Comparison of ENCODE assay signal across 10 mouse cellular contexts in genomic region chr15:93062213-93063131, GRCm38 (mm10).
DNase-seq lines count a peak whose midpoint lies in the region; ATAC-seq and TF ChIP-seq lines count a peak whose summit lies in the region.
"Had no signal": no experiment of that assay in that cellular context is flagged by ENCODE, and none has a peak within 500 bp of the region (broad histone marks: within the 10 kb centered on the region; RNA-seq: fewer than 3 reads in every experiment).

No protein-coding gene starts in this region.

- H3K4me1 ChIP-seq in kidney, adult 2 months (ENCODE audit: control insufficient read depth, insufficient read depth, low read length), result no peaks in the 10 kb centered on the region
- peaks cover 7% of the 10 kb centered on the region; the same call in 1 of the 2 replicates for H3K4me1 ChIP-seq in limb, embryonic 13.5 days
- no peaks in the 10 kb centered on the region for H3K4me1 ChIP-seq in liver, embryonic 11.5 days (replicated peaks; ENCODE audit: control insufficient read depth, insufficient read depth, low read length)
- H3K4me1 ChIP-seq: embryonic facial prominence, embryonic 12.5 days had no signal

- 31% methylated on average over 10 of the region's 10 CpGs for WGBS in kidney, adult 2 months
- WGBS in limb, embryonic 13.5 days, result 36% methylated on average over 10 of the region's 10 CpGs
- 81% methylated on average over 10 of the region's 10 CpGs for WGBS in liver, embryonic 11.5 days

- no peak for ATAC-seq in limb, embryonic 13.5 days (ENCODE audit: low FRiP score, low read depth)
- ATAC-seq in liver, embryonic 11.5 days (replicated peaks; ENCODE audit: low FRiP score), result no peak

- H3K27ac ChIP-seq in kidney, adult 2 months (ENCODE audit: insufficient read depth, low read depth, low read length), result no peak overlapping the region
- H3K27ac ChIP-seq in limb, embryonic 13.5 days, result peak overlapping the region; percentile 3; the same call in 1 of the 2 replicates
- H3K27ac ChIP-seq in liver, embryonic 11.5 days (ENCODE audit: low read depth, low read length), result no peak overlapping the region
- H3K27ac ChIP-seq: embryonic facial prominence, embryonic 12.5 days had no signal

- no peak overlapping the region for H3K4me3 ChIP-seq in kidney, adult 2 months (ENCODE audit: insufficient read depth, low read depth, low read length)
- no peak overlapping the region for H3K4me3 ChIP-seq in limb, embryonic 13.5 days
- H3K4me3 ChIP-seq in liver, embryonic 11.5 days (ENCODE audit: low read depth, low read length), result no peak overlapping the region
- H3K4me3 ChIP-seq: embryonic facial prominence, embryonic 12.5 days had no signal

- peak; percentile 10 for DNase-seq in adrenal gland, postnatal 10 days
- DNase-seq in adrenal gland, postnatal 4 days (ENCODE audit: low spot score in 2 of 2), result no peak
- DNase-seq in kidney, adult 2 months, result peak; percentile 15
- DNase-seq in kidney, adult 8-10 months, result no peak
- DNase-seq in embryo, embryonic 10.5 days (ENCODE audit: low spot score), result peak; percentile 44
- no peak for DNase-seq in thymus, adult 18-20 months
- no peak for DNase-seq in liver, embryonic 11.5 days (ENCODE audit: low spot score)
- DNase-seq: heart, postnatal 4 days had no signal

- no peak overlapping the region for H3K4me2 ChIP-seq in limb, embryonic 13.5 days (replicated peaks)
- H3K4me2 ChIP-seq in liver, embryonic 11.5 days, result no peak overlapping the region
- H3K4me2 ChIP-seq: embryonic facial prominence, embryonic 12.5 days had no signal

- H3K27me3 ChIP-seq in kidney, adult 2 months (replicated peaks; ENCODE audit: control insufficient read depth, insufficient read depth, low read length), result no peaks in the 10 kb centered on the region
- H3K27me3 ChIP-seq in limb, embryonic 13.5 days, result no peaks in the 10 kb centered on the region
- no peaks in the 10 kb centered on the region for H3K27me3 ChIP-seq in liver, embryonic 11.5 days (replicated peaks; ENCODE audit: control insufficient read depth, insufficient read depth, low read length)
- H3K27me3 ChIP-seq: embryonic facial prominence, embryonic 12.5 days had no signal

- no peaks in the 10 kb centered on the region for H3K9me3 ChIP-seq in limb, embryonic 13.5 days
- H3K9me3 ChIP-seq in liver, embryonic 11.5 days (ENCODE audit: control insufficient read depth, low read length), result no peaks in the 10 kb centered on the region
- H3K9me3 ChIP-seq: embryonic facial prominence, embryonic 12.5 days had no signal

- no peaks in the 10 kb centered on the region for H3K36me3 ChIP-seq in kidney, adult 2 months (ENCODE audit: control insufficient read depth, insufficient read depth, low read length)
- no peaks in the 10 kb centered on the region for H3K36me3 ChIP-seq in limb, embryonic 13.5 days
- H3K36me3 ChIP-seq in liver, embryonic 11.5 days (ENCODE audit: control insufficient read depth, insufficient read depth, low read length), result no peaks in the 10 kb centered on the region
- H3K36me3 ChIP-seq: embryonic facial prominence, embryonic 12.5 days had no signal

- no peak overlapping the region for H3K9ac ChIP-seq in limb, embryonic 13.5 days
- no peak overlapping the region for H3K9ac ChIP-seq in liver, embryonic 11.5 days (ENCODE audit: low read depth, low read length)
- H3K9ac ChIP-seq: embryonic facial prominence, embryonic 12.5 days had no signal

- TF ChIP-seq POLR2A in kidney, adult 2 months (IDR thresholded peaks at IDR 0.05; ENCODE audit: low read depth, low read length), result no peak

- TF ChIP-seq CTCF in kidney, adult 2 months (conservative IDR thresholded peaks at IDR 0.05; ENCODE audit: insufficient read depth, insufficient read length, low read depth, low read length), result no peak

Comparison
In these comparisons a context has a peak if more than half of its experiments do, and no peak if none do; other contexts are left out.
1. DNase-seq: peak in adrenal gland, postnatal 10 days (single experiment), kidney, adult 2 months (single experiment) and embryo, embryonic 10.5 days (single experiment); none in adrenal gland, postnatal 4 days (0 of 2), kidney, adult 8-10 months (0 of 2), thymus, adult 18-20 months (0 of 2) and liver, embryonic 11.5 days (single experiment).